Mouse (Mus musculus) embryonic facial prominence, embryonic 11.5 days (tissue): ENCODE data around the gene Dpep1. TPM values are rescaled to one million over a fixed set of nuclear protein-coding genes. Genes with fewer than 3 reads are reported as not detected.

Source experiments
- ATAC-seq: fragments of 200-750 bp; cut with Nextera tagmentation; replicated peaks from 2 replicates; pipeline ENCODE4 v1.8.0; 2017; ENCODE audit warnings: low read depth; ENCODE audit not compliant: insufficient number of reproducible peaks, low FRiP score, low TSS enrichment
- DNase-seq: peaks from one replicate; pipeline ENCODE4 v3.0.0-alpha.2; 2015; ENCODE audit warnings: low spot score
- H3K27ac ChIP-seq: fragments of 300-500 bp; sonication (generic); replicated peaks from 2 replicates; pipeline ENCODE4 v1.5.1; 2014; ENCODE audit warnings: mild to moderate bottlenecking, low read depth, low read length, control low read depth
- H3K27me3 ChIP-seq: fragments of 300-500 bp; sonication (generic); 2 replicates; pipeline ENCODE4 v1.6.1; 2014; ENCODE audit warnings: mild to moderate bottlenecking, low read length, moderate library complexity, mixed read lengths; ENCODE audit not compliant: control insufficient read depth, insufficient read depth
- H3K36me3 ChIP-seq: fragments of 300-500 bp; sonication (generic); replicated peaks from 2 replicates; pipeline ENCODE4 v1.6.1; 2014; ENCODE audit warnings: low read depth, mild to moderate bottlenecking, low read length, moderate library complexity, mixed read lengths; ENCODE audit not compliant: control insufficient read depth, insufficient read depth
- H3K4me1 ChIP-seq: fragments of 300-500 bp; sonication (generic); 2 replicates; pipeline ENCODE4 v1.6.1; 2014; ENCODE audit warnings: low read length, mixed read lengths; ENCODE audit not compliant: control insufficient read depth, insufficient read depth
- H3K4me2 ChIP-seq: fragments of 300-500 bp; sonication (generic); 2 replicates; pipeline ENCODE4 v1.6.1; 2014; ENCODE audit warnings: low read depth, mild to moderate bottlenecking, control low read depth, low read length, moderate library complexity
- H3K4me3 ChIP-seq: fragments of 300-500 bp; sonication (generic); 2 replicates; pipeline ENCODE4 v1.5.1; 2014; ENCODE audit warnings: low read depth, low read length, control low read depth
- H3K9ac ChIP-seq: fragments of 300-500 bp; sonication (generic); replicated peaks from 2 replicates; pipeline ENCODE4 v1.6.1; 2014; ENCODE audit warnings: mild to moderate bottlenecking, control low read depth, low read length
- H3K9me3 ChIP-seq: fragments of 300-500 bp; sonication (generic); replicated peaks from 2 replicates; pipeline ENCODE4 v1.6.1; 2016; ENCODE audit warnings: mild to moderate bottlenecking, low read length, inconsistent platforms, mixed read lengths; ENCODE audit not compliant: control insufficient read depth
- WGBS: fragments of 180-500 bp; shearing (Covaris S2); extraction: QIAGEN DNeasy Blood & Tissue Kit; methylation state at CpG from one replicate; pipeline ENCODE4 v1.1.7; 2014; 5-methylcytosine and 5-hydroxymethylcytosine counted together
- polyA plus RNA-seq: library from polyadenylated mRNA; unstranded; fragments of >200 nt; fragmentation: Nextera tagmentation; extraction: Ambion mirVana; gene quantifications from 2 replicates; pipeline ENCODE4 v1.2.1, GENCODE M21; 2014

Gene Dpep1
- polyA plus RNA-seq, 1 experiment from 2014 or later = 5.5 TPM

GRCm38 (mm10) chr8:123245543-123245942 lies 59.5 kb downstream of the Dpep1 start:
- H3K36me3 ChIP-seq = peaks cover 5% of the 10 kb centered on the region
- 90% methylated on average over 12 of the region's 12 CpGs for WGBS
- H3K4me3 ChIP-seq = no peak overlapping the region
- H3K9me3 ChIP-seq = no peaks in the 10 kb centered on the region
- DNase-seq = no peak
- no peaks in the 10 kb centered on the region for H3K27me3 ChIP-seq
- no peaks in the 10 kb centered on the region for H3K4me1 ChIP-seq
- H3K27ac ChIP-seq = no peak overlapping the region
- no peak overlapping the region for H3K4me2 ChIP-seq
- no peak overlapping the region for H3K9ac ChIP-seq
- ATAC-seq = no peak

- Histone ChIP-seq H3K9me3 (no peaks in the 10 kb centered on the region), H3K27me3 (no peaks in the 10 kb centered on the region), H3K4me3 (no peak overlapping the region), H3K4me2 (no peak overlapping the region), H3K9ac (no peak overlapping the region), H3K36me3 (peaks cover 5% of the 10 kb centered on the region), H3K4me1 (no peaks in the 10 kb centered on the region), H3K27ac (no peak overlapping the region)
- 100% methylated on average over 6 of the region's 6 CpGs for WGBS
- DNase-seq = no peak
- ATAC-seq = no peak
These were observed 61.7 kb downstream of the Dpep1 start for GRCm38 (mm10) chr8:123247748-123248147.

- H3K36me3 ChIP-seq = peaks cover 5% of the 10 kb centered on the region
- H3K4me1 ChIP-seq = no peaks in the 10 kb centered on the region
- no peak overlapping the region for H3K9ac ChIP-seq
- no peaks in the 10 kb centered on the region for H3K27me3 ChIP-seq
- H3K27ac ChIP-seq = no peak overlapping the region
- no peaks in the 10 kb centered on the region for H3K9me3 ChIP-seq
- 96% methylated on average over 8 of the region's 8 CpGs for WGBS
- no peak for DNase-seq
- H3K4me3 ChIP-seq = no peak overlapping the region
- no peak for ATAC-seq
- H3K4me2 ChIP-seq = no peak overlapping the region
These were observed 62.6 kb downstream of the Dpep1 start for GRCm38 (mm10) chr8:123248596-123248995.

GRCm38 (mm10) chr8:123250940-123251339 lies 64.9 kb downstream of the Dpep1 start:
- no peak overlapping the region for H3K9ac ChIP-seq
- DNase-seq = no peak
- H3K4me2 ChIP-seq = no peak overlapping the region
- no peak overlapping the region for H3K27ac ChIP-seq
- ATAC-seq = no peak
- no peaks in the 10 kb centered on the region for H3K27me3 ChIP-seq
- H3K36me3 ChIP-seq = peaks cover under 1% of the 10 kb centered on the region; the same call in 1 of the 2 replicates
- H3K9me3 ChIP-seq = no peaks in the 10 kb centered on the region
- H3K4me3 ChIP-seq = no peak overlapping the region
- WGBS = 92% methylated on average over 5 of the region's 5 CpGs
- peaks cover 4% of the 10 kb centered on the region; the same call in 1 of the 2 replicates for H3K4me1 ChIP-seq

Other genes with a start within 250 kb of the Dpep1 start
- 58.8 and 71.8 TPM in 2 replicates for gene Ankrd11, start 144.0 kb upstream of the Dpep1 start, polyA plus RNA-seq
- gene Spg7, start 123.3 kb upstream of the Dpep1 start, polyA plus RNA-seq = 35.4 and 37.5 TPM in 2 replicates
- gene Rpl13, start 83.9 kb upstream of the Dpep1 start, polyA plus RNA-seq = 1,667 and 1,682 TPM in 2 replicates
- gene Cpne7, start 68.9 kb upstream of the Dpep1 start, polyA plus RNA-seq = 0.34 and 0.46 TPM in 2 replicates
- gene Sult5a1, start 27.9 kb upstream of the Dpep1 start, polyA plus RNA-seq = 8.4 and 10.2 TPM in 2 replicates
- gene Chmp1a, start 26.5 kb downstream of the Dpep1 start, polyA plus RNA-seq = 91.0 and 93.2 TPM in 2 replicates
- gene Spata33, start 26.6 kb downstream of the Dpep1 start, polyA plus RNA-seq = 4.5 and 4.8 TPM in 2 replicates
- 29.9 and 34.5 TPM in 2 replicates for gene Cdk10, start 38.6 kb downstream of the Dpep1 start, polyA plus RNA-seq
- 1.1 and 1.5 TPM in 2 replicates for gene Spata2l, start 50.0 kb downstream of the Dpep1 start, polyA plus RNA-seq
- 14.5 and 17.8 TPM in 2 replicates for gene Zfp276, start 68.0 kb downstream of the Dpep1 start, polyA plus RNA-seq
- gene Vps9d1, start 68.1 kb downstream of the Dpep1 start, polyA plus RNA-seq = 15.6 and 21.7 TPM in 2 replicates
- 29.5 and 34.6 TPM in 2 replicates for gene Fanca, start 132.3 kb downstream of the Dpep1 start, polyA plus RNA-seq
- 3.1 and 3.4 TPM in 2 replicates for gene Spire2, start 146.5 kb downstream of the Dpep1 start, polyA plus RNA-seq
- 151 TPM in 2 replicates for gene Tcf25, start 187.5 kb downstream of the Dpep1 start, polyA plus RNA-seq
- not detected in 2 replicates for gene Mc1r, start 220.9 kb downstream of the Dpep1 start, polyA plus RNA-seq
- 199 and 248 TPM in 2 replicates for gene Tubb3, start 225.2 kb downstream of the Dpep1 start, polyA plus RNA-seq
- 38.8 and 39.6 TPM in 2 replicates for gene Def8, start 237.3 kb downstream of the Dpep1 start, polyA plus RNA-seq